Mouse (Mus musculus) regulatory T cell (primary cell): ENCODE measurements around the gene Pcbp1.
"Not testable (repeated sequence)": the region's sequence is repeated elsewhere in the genome, so short reads cannot be mapped to it uniquely, and the experiment has no call there.

Source experiments
- in situ Hi-C: fragments of 300-600 bp; cut with MboI, MseI; formaldehyde crosslinking; loops from one replicate; pipeline ENCODE4 v1.15.1; 2025; ENCODE audit warnings: high pct_unique_total_duplicates

The Pcbp1 gene

GRCm38 (mm10) chr6:86526032-86526960, at the start of gene Pcbp1:
Pcbp1 (minus strand) TSS chr6:86526321.
- in situ Hi-C loops, result loop anchor here (10.0 kb wide), 2 partner anchors 51 to 91 kb away; partner anchors contain the start of gene C87436

- in situ Hi-C loops, result loop anchor here (10.0 kb wide), 1 partner anchor 980 kb away; no protein-coding TSS in a partner anchor
Observed at GRCm38 (mm10) chr6:86574495-86574894, 48.4 kb upstream of the Pcbp1 start.

- in situ Hi-C loops, result loop anchor here (10.0 kb wide), 1 partner anchor 976 kb away; no protein-coding TSS in a partner anchor
Observed at GRCm38 (mm10) chr6:86570830-86571229, 44.7 kb upstream of the Pcbp1 start.

GRCm38 (mm10) chr6:86569461-86569820, 43.3 kb upstream of the Pcbp1 start:
- in situ Hi-C loops, result no loop called here

GRCm38 (mm10) chr6:86568816-86569460, 42.8 kb upstream of the Pcbp1 start:
- in situ Hi-C loops, result no loop called here

- in situ Hi-C loops, result no loop called here
Observed at GRCm38 (mm10) chr6:86565782-86566181, 39.7 kb upstream of the Pcbp1 start.

DNA sequence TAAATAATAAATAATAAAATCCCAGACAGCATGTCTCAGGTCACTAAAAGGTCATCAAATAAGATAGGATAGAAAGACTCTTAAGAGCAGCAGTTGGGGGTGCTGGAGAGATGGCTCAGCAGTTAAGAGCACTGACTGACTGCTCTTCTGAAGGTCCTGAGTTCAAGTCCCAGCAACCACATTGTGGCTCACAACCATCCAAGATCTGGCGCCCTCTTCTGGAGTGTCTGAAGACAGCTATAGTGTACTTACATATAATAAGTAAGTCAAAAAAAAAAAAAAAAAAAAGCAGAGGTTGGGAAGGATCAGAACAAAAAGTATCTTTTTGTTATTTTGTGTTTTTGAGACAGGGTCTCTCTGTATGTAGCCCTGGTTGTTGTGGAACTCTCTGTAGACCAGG, 31.1 kb upstream of the Pcbp1 start:
- in situ Hi-C loops, result not testable (repeated sequence)

DNA sequence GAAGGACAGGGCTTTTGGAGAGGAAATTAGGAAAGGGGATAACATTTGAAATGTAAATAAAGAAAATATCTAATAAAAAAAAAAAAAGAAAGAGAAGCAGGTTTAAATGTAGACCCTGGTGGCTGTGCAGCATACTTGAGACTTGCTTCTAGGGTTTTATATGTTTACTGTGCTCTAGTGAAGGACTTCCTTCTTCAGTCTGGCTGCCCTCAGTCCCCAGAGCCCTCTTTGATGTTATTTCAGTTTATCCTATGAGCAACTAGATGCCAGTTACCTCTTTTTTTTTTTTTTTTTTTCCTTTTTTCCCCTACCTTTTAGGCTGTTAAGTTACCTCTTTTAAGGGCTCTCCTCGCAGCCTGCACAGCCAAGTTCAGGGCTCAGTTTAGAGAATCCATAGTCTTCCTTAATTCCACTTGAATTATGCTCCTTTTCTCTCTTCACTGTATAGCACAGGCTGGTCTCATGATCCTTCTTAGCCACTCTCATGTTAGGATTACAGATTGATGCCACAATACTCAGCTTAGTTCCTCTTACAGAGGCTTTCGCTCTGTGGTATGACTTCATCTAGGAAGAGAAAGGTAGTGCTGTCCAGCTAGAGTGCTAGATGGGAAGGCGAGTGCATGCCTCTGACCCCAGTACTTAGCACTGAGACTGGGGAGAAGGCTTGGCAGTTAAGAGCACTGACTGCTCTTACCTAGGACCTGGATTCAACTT, 30.4 kb upstream of the Pcbp1 start:
- in situ Hi-C loops, result no loop called here

DNA sequence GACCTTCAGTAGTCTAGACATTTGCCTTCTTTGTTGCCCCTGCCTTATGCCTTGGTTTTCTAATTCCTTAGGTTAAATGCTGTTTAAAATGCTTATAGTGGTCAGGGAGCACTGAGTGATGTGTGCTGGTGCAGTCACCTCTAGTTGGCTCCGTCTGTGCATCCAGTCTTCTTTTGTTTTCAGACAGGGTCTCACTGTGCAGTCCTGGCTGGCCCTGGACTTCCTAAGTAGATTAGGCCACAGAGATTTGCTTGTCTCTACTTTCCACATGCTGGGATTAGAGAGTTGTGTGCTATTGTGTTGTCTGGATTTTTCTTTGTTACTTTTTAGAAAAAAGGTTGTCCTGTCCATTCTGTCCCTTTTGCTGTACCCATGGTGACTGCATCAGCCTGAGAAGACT, 24.5 kb upstream of the Pcbp1 start:
- in situ Hi-C loops, result no loop called here

- in situ Hi-C loops, result loop anchor here (5.0 to 10.0 kb wide), 3 partner anchors 44 to 127 kb away; no protein-coding TSS in a partner anchor
Observed at GRCm38 (mm10) chr6:86547880-86548367, 21.8 kb upstream of the Pcbp1 start.

DNA sequence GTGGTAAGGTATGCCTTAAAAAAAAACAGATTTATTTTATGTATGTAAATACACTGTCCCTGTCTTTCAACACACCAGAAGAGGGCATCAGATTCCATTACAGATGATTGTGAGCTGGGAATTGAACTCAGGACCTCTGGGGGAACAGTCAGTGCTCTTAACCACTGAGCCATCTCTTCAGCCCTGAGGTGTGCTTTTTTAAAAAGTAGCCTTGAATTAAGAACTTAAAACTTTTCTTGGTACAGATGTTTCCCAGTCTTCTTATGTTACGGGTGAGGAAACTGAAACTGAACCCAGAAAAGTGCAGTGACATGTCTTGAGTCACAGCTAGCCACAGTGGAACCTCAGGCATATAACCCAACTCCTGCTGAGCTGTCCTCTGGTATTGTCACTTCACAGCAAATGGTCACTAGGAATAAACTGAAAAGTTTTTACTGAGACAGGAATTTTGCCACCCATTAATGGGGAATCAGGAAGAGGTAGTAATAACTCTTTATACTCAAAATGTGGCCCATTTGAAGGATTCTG, 21.2 kb upstream of the Pcbp1 start:
- in situ Hi-C loops, result loop anchor here (5.0 to 10.0 kb wide), 3 partner anchors 45 to 128 kb away; no protein-coding TSS in a partner anchor

- in situ Hi-C loops, result loop anchor here (5.0 to 10.0 kb wide), 3 partner anchors 47 to 130 kb away; no protein-coding TSS in a partner anchor
Observed at GRCm38 (mm10) chr6:86545236-86545635, 19.1 kb upstream of the Pcbp1 start.

- in situ Hi-C loops, result loop anchor here (10.0 kb wide), 1 partner anchor 131 kb away; no protein-coding TSS in a partner anchor
Observed at GRCm38 (mm10) chr6:86543869-86544268, 17.7 kb upstream of the Pcbp1 start.

- in situ Hi-C loops, result loop anchor here (10.0 kb wide), 1 partner anchor 132 kb away; no protein-coding TSS in a partner anchor
Observed at GRCm38 (mm10) chr6:86543060-86543459, 16.9 kb upstream of the Pcbp1 start.

DNA sequence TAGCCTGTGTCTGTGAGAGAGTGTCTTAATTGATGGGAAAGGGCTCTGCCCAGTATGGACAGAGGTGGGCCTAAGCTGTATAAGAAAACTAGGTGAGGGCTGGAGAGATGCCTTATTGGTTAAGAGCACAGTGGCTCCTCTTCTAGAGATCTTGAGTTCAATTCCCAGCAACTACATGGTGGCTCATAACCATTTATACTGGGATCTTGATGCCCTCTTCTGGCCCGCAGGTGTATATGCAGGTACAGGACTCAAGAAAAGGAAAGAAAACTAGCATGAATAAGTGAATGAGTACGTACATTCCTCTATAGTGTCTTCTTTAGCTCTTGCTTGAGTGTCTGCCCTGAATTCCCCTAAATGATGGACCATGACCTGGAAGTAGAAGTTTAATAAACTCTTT, 15.5 kb upstream of the Pcbp1 start:
- in situ Hi-C loops, result loop anchor here (10.0 kb wide), 1 partner anchor 133 kb away; no protein-coding TSS in a partner anchor

- in situ Hi-C loops, result loop anchor here (10.0 kb wide), 2 partner anchors 54 to 94 kb away; partner anchors contain the start of gene C87436
Observed at GRCm38 (mm10) chr6:86528451-86528785, 2.3 kb upstream of the Pcbp1 start.

DNA sequence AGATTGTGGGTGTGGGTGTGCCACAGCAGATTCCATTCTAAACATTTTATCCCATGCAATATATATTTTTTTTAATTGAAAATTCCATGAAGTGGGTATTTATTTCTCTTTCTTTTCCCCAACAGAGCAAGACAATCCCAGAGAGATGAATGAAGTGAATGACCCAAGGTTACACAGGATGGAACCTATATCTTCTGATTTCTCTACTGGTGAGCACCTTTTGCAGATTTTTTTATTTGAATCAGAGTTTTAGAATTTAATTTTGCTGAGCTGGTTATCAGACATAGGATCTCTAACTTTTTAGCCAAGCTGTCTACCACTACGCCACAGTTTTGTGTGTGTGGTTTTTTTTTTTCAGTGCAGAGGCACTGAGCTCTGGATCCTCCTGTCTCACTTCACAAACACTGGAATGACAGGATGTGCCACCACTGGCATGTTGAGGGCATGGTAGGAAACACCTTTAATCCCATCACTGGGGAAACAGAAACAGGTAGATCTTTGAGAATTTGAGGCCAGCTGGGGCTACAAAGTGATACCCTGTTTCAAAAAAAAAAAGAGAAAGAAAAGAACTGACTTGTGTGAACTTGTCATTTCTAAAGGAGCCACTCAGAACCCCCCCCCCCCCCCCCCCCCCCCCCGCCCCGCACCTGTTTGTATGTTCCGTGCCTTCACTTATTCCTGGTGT, 1.8 kb upstream of the Pcbp1 start:
- in situ Hi-C loops, result loop anchor here (10.0 kb wide), 2 partner anchors 53 to 93 kb away; partner anchors contain the start of gene C87436

GRCm38 (mm10) chr6:86526961-86527740, 1.0 kb upstream of the Pcbp1 start:
- in situ Hi-C loops, result loop anchor here (10.0 kb wide), 2 partner anchors 52 to 92 kb away; partner anchors contain the start of gene C87436

DNA sequence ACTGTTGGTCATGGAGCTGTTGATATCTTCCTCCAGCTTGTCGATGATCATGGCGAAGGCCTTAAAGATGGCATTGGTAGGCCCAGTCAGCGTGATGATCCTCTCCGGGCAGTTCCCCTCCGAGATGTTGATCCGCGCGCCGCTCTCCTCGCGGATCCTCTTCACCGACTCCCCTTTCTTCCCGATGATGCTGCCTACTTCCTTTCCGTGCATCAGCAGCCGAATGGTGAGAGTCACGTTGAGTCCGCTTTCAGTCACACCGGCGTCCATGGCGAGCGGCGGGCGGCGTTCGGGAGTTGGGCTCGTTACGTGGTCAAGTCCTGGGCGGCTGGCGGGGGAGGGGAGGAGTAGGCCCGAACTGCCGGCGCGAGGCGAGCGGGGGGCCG, 482 bp downstream of the Pcbp1 start:
- in situ Hi-C loops, result loop anchor here (10.0 kb wide), 2 partner anchors 51 to 91 kb away; partner anchors contain the start of gene C87436
